ENCODE assay signal across 8 mouse cellular contexts in genomic region chr13:107073039-107073620, GRCm38 (mm10). TPM values are rescaled to one million over a fixed set of nuclear protein-coding genes. Genes with fewer than 3 reads are reported as not detected.
DNase-seq lines count a peak whose midpoint lies in the region; ATAC-seq and TF ChIP-seq lines count a peak whose summit lies in the region.

No protein-coding gene starts in this region.

- H3K9me3 ChIP-seq in midbrain, embryonic 11.5 days (ENCODE audit: control insufficient read depth, low read length) = no peaks in the 10 kb centered on the region

- H3K9ac ChIP-seq in midbrain, embryonic 11.5 days (ENCODE audit: low read length) = peak overlapping the region; percentile 47; the same call in 1 of the 2 replicates

- no peak for TF ChIP-seq POLR2A in kidney, adult 2 months (IDR thresholded peaks at IDR 0.05; ENCODE audit: low read depth, low read length)
- TF ChIP-seq POLR2A in testis, adult 2 months (IDR thresholded peaks at IDR 0.05; ENCODE audit: control insufficient read depth, low read depth, low read length) = no peak

- no peaks in the 10 kb centered on the region for H3K27me3 ChIP-seq in kidney, adult 2 months (replicated peaks; ENCODE audit: control insufficient read depth, insufficient read depth, low read length)
- no peaks in the 10 kb centered on the region for H3K27me3 ChIP-seq in midbrain, embryonic 11.5 days (ENCODE audit: control insufficient read depth, insufficient read depth, low read length)
- H3K27me3 ChIP-seq in testis, adult 2 months (ENCODE audit: control insufficient read depth, insufficient read depth, low read length) = no peaks in the 10 kb centered on the region

- peak; percentile 91 for ATAC-seq in midbrain, embryonic 11.5 days (ENCODE audit: low FRiP score)

- no peak for DNase-seq in kidney, adult 2 months
- no peak for DNase-seq in kidney, postnatal 10 days
- DNase-seq in cerebellum, adult 9-10 months = peak; percentile 12
- peak; percentile 12 to 15 for DNase-seq in heart, adult 9 months (ENCODE audit: low spot score in 2 of 2)
- peak; percentile 34 to 49 for DNase-seq in layer of hippocampus, postnatal 14 days (ENCODE audit: low spot score in 2 of 2)
- peak; percentile 93 for DNase-seq in midbrain, embryonic 11.5 days (ENCODE audit: low spot score, missing footprints)
- DNase-seq in T-cell, adult 2 months (ENCODE audit: low spot score) = no peak

- no peak overlapping the region for H3K27ac ChIP-seq in kidney, adult 2 months (ENCODE audit: insufficient read depth, low read depth, low read length)
- H3K27ac ChIP-seq in midbrain, embryonic 11.5 days (ENCODE audit: low read depth, low read length) = peak overlapping the region; percentile 4
- no peak overlapping the region for H3K27ac ChIP-seq in testis, adult 2 months (ENCODE audit: control insufficient read depth, insufficient read depth, low read depth, low read length)

- H3K36me3 ChIP-seq in kidney, adult 2 months (ENCODE audit: control insufficient read depth, insufficient read depth, low read length) = no peaks in the 10 kb centered on the region
- H3K36me3 ChIP-seq in midbrain, embryonic 11.5 days (ENCODE audit: control insufficient read depth, insufficient read depth, low read length) = no peaks in the 10 kb centered on the region
- no peaks in the 10 kb centered on the region for H3K36me3 ChIP-seq in testis, adult 2 months (ENCODE audit: control insufficient read depth, insufficient read depth, low read length)

- TF ChIP-seq CTCF in kidney, adult 2 months (conservative IDR thresholded peaks at IDR 0.05; ENCODE audit: insufficient read depth, insufficient read length, low read depth, low read length) = no peak
- TF ChIP-seq CTCF in testis, adult 2 months (IDR thresholded peaks at IDR 0.05; ENCODE audit: control insufficient read depth, insufficient read depth, insufficient replicate concordance, low read depth, low read length) = no peak

- 12% methylated on average over 14 of the region's 14 CpGs for WGBS in kidney, adult 2 months
- 2% methylated on average over 14 of the region's 14 CpGs for WGBS in midbrain, embryonic 11.5 days

- H3K4me1 ChIP-seq in kidney, adult 2 months (ENCODE audit: control insufficient read depth, insufficient read depth, low read length) = 0 out of 2 replicates have a peak, but pooled peaks cover 2% of the 10 kb centered on the region
- peaks cover 7% of the 10 kb centered on the region; the same call in 1 of the 2 replicates for H3K4me1 ChIP-seq in midbrain, embryonic 11.5 days (ENCODE audit: control insufficient read depth, insufficient read depth, low read length)
- peaks cover 4% of the 10 kb centered on the region for H3K4me1 ChIP-seq in testis, adult 2 months (ENCODE audit: control insufficient read depth, insufficient read depth, low read length)

- H3K4me3 ChIP-seq in kidney, adult 2 months (ENCODE audit: insufficient read depth, low read depth, low read length) = peak overlapping the region; percentile 26; the same call in 1 of the 2 replicates
- H3K4me3 ChIP-seq in midbrain, embryonic 11.5 days (ENCODE audit: low read depth, low read length) = peak overlapping the region; percentile 16; the same call in 1 of the 2 replicates
- peak overlapping the region; percentile 8; the same call in 1 of the 2 replicates for H3K4me3 ChIP-seq in testis, adult 2 months (ENCODE audit: control insufficient read depth, low read depth, low read length)

- H3K4me2 ChIP-seq in midbrain, embryonic 11.5 days = peak overlapping the region; percentile 37

RNA-seq across cellular contexts. Expression of gene Kif2a, which starts 51.2 kb away (rescaled TPM):
- polyA plus RNA-seq in kidney, adult 2 months (2012; rRNA removed) = 1.5 and 2.5 TPM in 2 replicates
- total RNA-seq in layer of hippocampus, postnatal 14 days (2021) = 100 to 1,000 TPM; 139 to 145 TPM
- polyA plus RNA-seq in midbrain, embryonic 11.5 days (2014; fragmentation: Nextera tagmentation; extraction: Ambion mirVana) = 27.8 and 30.1 TPM in 2 replicates
- polyA plus RNA-seq in testis, adult 2 months (2012; rRNA removed) = 48.7 and 54.9 TPM in 2 replicates

Comparison
In these comparisons a context has a peak if more than half of its experiments do, and no peak if none do; other contexts are left out.
1. DNase-seq: peak in cerebellum, adult 9-10 months (single experiment), heart, adult 9 months (2 of 2), layer of hippocampus, postnatal 14 days (2 of 2) and midbrain, embryonic 11.5 days (single experiment); none in kidney, adult 2 months (single experiment), kidney, postnatal 10 days (single experiment) and T-cell, adult 2 months (single experiment).
2. Peak in every context shown above with its lines, with median percentiles within 50 percentile points of each other: H3K4me3 ChIP-seq.